Mouse (Mus musculus) hindbrain, embryonic 16.5 days (tissue): ENCODE results near the gene Rbm8a. TPM values are rescaled to one million over a fixed set of nuclear protein-coding genes. Genes with fewer than 3 reads are reported as not detected.
A peak's percentile ranks its signal among the peaks of the same experiment; 100 is the strongest.
"Not testable (repeated sequence)": the region's sequence is repeated elsewhere in the genome, so short reads cannot be mapped to it uniquely, and the experiment has no call there.

ENCODE experiments used
- ATAC-seq: fragments of 200-750 bp; cut with Nextera tagmentation; 2 replicates; pipeline ENCODE4 v1.8.0; 2017; ENCODE audit warnings: moderate TSS enrichment, moderate library complexity
- H3K27ac ChIP-seq: fragments of 300-500 bp; sonication (generic); 2 replicates; pipeline ENCODE4 v1.5.1; 2014; ENCODE audit warnings: low read depth, mild to moderate bottlenecking, control low read depth, low read length, moderate library complexity
- H3K27me3 ChIP-seq: fragments of 300-500 bp; sonication (generic); replicated peaks from 2 replicates; pipeline ENCODE4 v1.6.1; 2014; ENCODE audit warnings: low read length; ENCODE audit not compliant: control insufficient read depth, insufficient read depth
- H3K36me3 ChIP-seq: fragments of 300-500 bp; sonication (generic); 2 replicates; pipeline ENCODE4 v1.6.1; 2014; ENCODE audit warnings: mild to moderate bottlenecking, low read length, moderate library complexity, mixed read lengths; ENCODE audit not compliant: control insufficient read depth, insufficient read depth
- H3K4me1 ChIP-seq: fragments of 300-500 bp; sonication (generic); 2 replicates; pipeline ENCODE4 v1.6.1; 2014; ENCODE audit warnings: low read depth, low read length; ENCODE audit not compliant: control insufficient read depth, insufficient read depth
- H3K4me2 ChIP-seq: fragments of 300-500 bp; sonication (generic); 2 replicates; pipeline ENCODE4 v1.6.1; 2014; ENCODE audit warnings: mild to moderate bottlenecking, low read length, control low read depth, moderate library complexity
- H3K4me3 ChIP-seq: fragments of 300-500 bp; sonication (generic); 2 replicates; pipeline ENCODE4 v1.5.1; 2014; ENCODE audit warnings: mild to moderate bottlenecking, low read length, control low read depth, moderate library complexity
- H3K9ac ChIP-seq: fragments of 300-500 bp; sonication (generic); 2 replicates; pipeline ENCODE4 v1.6.1; 2014; ENCODE audit warnings: low read depth, mild to moderate bottlenecking, control low read depth, low read length, moderate library complexity
- H3K9me3 ChIP-seq: fragments of 300-500 bp; sonication (generic); 2 replicates; pipeline ENCODE4 v1.6.1; 2014; ENCODE audit warnings: mild to moderate bottlenecking, low read length, moderate library complexity; ENCODE audit not compliant: control insufficient read depth
- WGBS: fragments of 180-500 bp; shearing (Covaris S2); extraction: QIAGEN DNeasy Blood & Tissue Kit; methylation state at CpG from one replicate; pipeline ENCODE4 v1.1.7; 2014; 5-methylcytosine and 5-hydroxymethylcytosine counted together
- polyA plus RNA-seq: library from polyadenylated mRNA; unstranded; fragments of >200 nt; fragmentation: Nextera tagmentation; extraction: Ambion mirVana; gene quantifications from 2 replicates; pipeline ENCODE4 v1.2.1, GENCODE M21; 2015

Gene Rbm8a
- polyA plus RNA-seq, 1 experiment from 2014 or later: 110 TPM

- peak overlapping the region; percentile 54 for H3K9ac ChIP-seq
- no peaks in the 10 kb centered on the region for H3K9me3 ChIP-seq
- no peaks in the 10 kb centered on the region for H3K27me3 ChIP-seq
- H3K36me3 ChIP-seq: no peaks in the 10 kb centered on the region
- WGBS: 45% methylated on average over 8 of the region's 8 CpGs
- peak overlapping the region; percentile 35 for H3K4me3 ChIP-seq
- peak overlapping the region; percentile 62; the same call in 1 of the 2 replicates for H3K27ac ChIP-seq
- peak overlapping the region; percentile 76 for H3K4me2 ChIP-seq
- H3K4me1 ChIP-seq: peaks cover 14% of the 10 kb centered on the region; the same call in 1 of the 2 replicates
- ATAC-seq: peak; percentile 41
Observed at GRCm38 (mm10) chr3:96662731-96663316, 33.1 kb downstream of the Rbm8a start.

GRCm38 (mm10) chr3:96663432-96664239, 33.9 kb downstream of the Rbm8a start:
- Histone ChIP-seq H3K4me2 (peak overlapping the region; percentile 76), H3K27me3 (no peaks in the 10 kb centered on the region), H3K36me3 (no peaks in the 10 kb centered on the region), H3K9me3 (no peaks in the 10 kb centered on the region), H3K4me3 (peak overlapping the region; percentile 35), H3K27ac (peak overlapping the region; percentile 62; the same call in 1 of the 2 replicates), H3K4me1 (peaks cover 14% of the 10 kb centered on the region; the same call in 1 of the 2 replicates), H3K9ac (peak overlapping the region; percentile 54)
- ATAC-seq: peak; percentile 89
- WGBS: 6% methylated on average over 17 of the region's 18 CpGs

GRCm38 (mm10) chr3:96665732-96666363, 36.1 kb downstream of the Rbm8a start:
- WGBS: 95% methylated on average over 7 of the region's 7 CpGs
- not testable (repeated sequence) for H3K9me3 ChIP-seq, H3K4me3 ChIP-seq, H3K4me2 ChIP-seq, H3K9ac ChIP-seq, ATAC-seq, H3K36me3 ChIP-seq, H3K27ac ChIP-seq, H3K27me3 ChIP-seq
- H3K4me1 ChIP-seq: peaks cover 17% of the 10 kb centered on the region; the same call in 1 of the 2 replicates

- Histone ChIP-seq H3K27me3 (peaks cover 4% of the 10 kb centered on the region), H3K4me3 (no peak overlapping the region), H3K9ac (no peak overlapping the region), H3K27ac (no peak overlapping the region), H3K4me1 (peaks cover 17% of the 10 kb centered on the region; the same call in 1 of the 2 replicates), H3K4me2 (no peak overlapping the region), H3K36me3 (no peaks in the 10 kb centered on the region), H3K9me3 (no peaks in the 10 kb centered on the region)
- WGBS: 98% methylated on average over 5 of the region's 5 CpGs
- ATAC-seq: no peak
Observed at GRCm38 (mm10) chr3:96666916-96667315, 37.2 kb downstream of the Rbm8a start.

GRCm38 (mm10) chr3:96667316-96667715, 37.6 kb downstream of the Rbm8a start:
- Histone ChIP-seq H3K27me3 (peaks cover 4% of the 10 kb centered on the region), H3K4me2 (no peak overlapping the region), H3K36me3 (no peaks in the 10 kb centered on the region), H3K4me1 (peaks cover 17% of the 10 kb centered on the region; the same call in 1 of the 2 replicates), H3K4me3 (no peak overlapping the region), H3K9ac (no peak overlapping the region), H3K9me3 (no peaks in the 10 kb centered on the region), H3K27ac (no peak overlapping the region)
- ATAC-seq: no peak
- 21% methylated on average over 1 of the region's 1 CpGs for WGBS

GRCm38 (mm10) chr3:96668424-96669067, 38.8 kb downstream of the Rbm8a start:
- no peak overlapping the region for H3K27ac ChIP-seq
- no peak overlapping the region for H3K4me2 ChIP-seq
- H3K36me3 ChIP-seq: no peaks in the 10 kb centered on the region
- peaks cover 4% of the 10 kb centered on the region for H3K27me3 ChIP-seq
- H3K4me3 ChIP-seq: no peak overlapping the region
- H3K9me3 ChIP-seq: no peaks in the 10 kb centered on the region
- H3K9ac ChIP-seq: no peak overlapping the region
- peaks cover 10% of the 10 kb centered on the region; the same call in 1 of the 2 replicates for H3K4me1 ChIP-seq
- 93% methylated on average over 5 of the region's 5 CpGs for WGBS
- ATAC-seq: no peak

- H3K36me3 ChIP-seq: no peaks in the 10 kb centered on the region
- H3K4me1 ChIP-seq: peaks cover 3% of the 10 kb centered on the region; the same call in 1 of the 2 replicates
- H3K27me3 ChIP-seq: peaks cover 4% of the 10 kb centered on the region
- ATAC-seq: peak; percentile 97
- peak within 1 kb of the TSS; percentile 61 for H3K9ac ChIP-seq
- H3K9me3 ChIP-seq: no peaks in the 10 kb centered on the region
- peak within 1 kb of the TSS; percentile 92 for H3K4me2 ChIP-seq
- H3K4me3 ChIP-seq: peak within 1 kb of the TSS; percentile 54
- WGBS: 4% methylated on average over 34 of the region's 35 CpGs
- H3K27ac ChIP-seq: no peak within 1 kb of the TSS
Observed at GRCm38 (mm10) chr3:96669727-96670468, 40.2 kb downstream of the Rbm8a start, which contains the start of gene Ankrd35. Ankrd35 (plus strand) TSS chr3:96670131.

GRCm38 (mm10) chr3:96671519-96671918, 41.8 kb downstream of the Rbm8a start:
- 96% methylated on average over 5 of the region's 5 CpGs for WGBS
- Histone ChIP-seq H3K4me1 (peaks cover 3% of the 10 kb centered on the region; the same call in 1 of the 2 replicates), H3K4me3 (no peak overlapping the region), H3K27ac (no peak overlapping the region), H3K9me3 (no peaks in the 10 kb centered on the region), H3K27me3 (peaks cover 4% of the 10 kb centered on the region), H3K4me2 (no peak overlapping the region), H3K9ac (no peak overlapping the region), H3K36me3 (no peaks in the 10 kb centered on the region)
- ATAC-seq: no peak
